Mouse (Mus musculus) liver, adult (tissue): ENCODE results near the gene Adam33.

Experiments
- GATA4 ChIP-seq: IDR thresholded peaks from 2 replicates; pipeline ENCODE4 v1.6.1; 2014; ENCODE audit warnings: mild to moderate bottlenecking, low read length; ENCODE audit not compliant: insufficient replicate concordance

Adam33 gene

DNA sequence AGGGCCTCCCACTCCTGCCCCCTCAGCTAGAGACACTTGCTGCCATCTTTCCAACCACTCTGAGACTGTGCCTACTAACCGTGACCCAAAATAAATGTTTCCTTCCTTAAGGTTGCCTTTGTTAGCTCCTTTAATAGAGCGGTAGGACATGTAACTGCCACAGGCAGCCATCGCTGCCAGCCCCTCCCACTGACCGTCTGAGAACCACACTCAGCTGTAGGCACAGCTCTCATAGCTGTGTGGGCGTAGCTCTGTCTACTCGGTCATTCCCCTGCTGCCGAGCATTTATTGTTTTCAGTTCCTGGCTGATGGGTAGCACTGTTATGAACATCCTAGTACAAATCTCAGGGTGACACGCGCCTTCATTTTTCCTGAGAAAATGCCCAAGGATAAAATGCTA lies 2.7 kb upstream of the Adam33 start:
- no peak for TF ChIP-seq GATA4

DNA sequence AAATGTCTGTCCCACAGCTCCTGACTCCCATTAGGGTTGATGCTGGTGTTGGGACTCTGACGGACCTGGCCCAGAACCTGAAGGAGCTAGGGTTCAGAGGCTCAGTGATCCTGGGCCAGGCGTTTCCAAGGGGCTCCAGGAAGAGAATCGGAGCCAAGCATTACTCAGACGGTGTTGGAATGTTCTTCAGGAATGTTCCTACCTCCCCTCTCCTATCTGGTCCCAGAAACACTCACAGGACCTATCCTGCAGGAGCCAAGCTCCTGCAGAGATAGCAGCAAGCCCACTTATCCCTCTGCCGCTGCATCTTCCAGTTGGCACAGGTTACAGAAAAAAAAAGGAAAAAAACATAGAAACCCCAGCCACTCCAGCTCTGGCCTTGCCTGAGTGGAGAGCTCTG lies 2.0 kb downstream of the Adam33 start:
- no peak for TF ChIP-seq GATA4

- TF ChIP-seq GATA4, result no peak
Measured at GRCm38 (mm10) chr2:131060784-131061183, 2.8 kb downstream of the Adam33 start.

DNA sequence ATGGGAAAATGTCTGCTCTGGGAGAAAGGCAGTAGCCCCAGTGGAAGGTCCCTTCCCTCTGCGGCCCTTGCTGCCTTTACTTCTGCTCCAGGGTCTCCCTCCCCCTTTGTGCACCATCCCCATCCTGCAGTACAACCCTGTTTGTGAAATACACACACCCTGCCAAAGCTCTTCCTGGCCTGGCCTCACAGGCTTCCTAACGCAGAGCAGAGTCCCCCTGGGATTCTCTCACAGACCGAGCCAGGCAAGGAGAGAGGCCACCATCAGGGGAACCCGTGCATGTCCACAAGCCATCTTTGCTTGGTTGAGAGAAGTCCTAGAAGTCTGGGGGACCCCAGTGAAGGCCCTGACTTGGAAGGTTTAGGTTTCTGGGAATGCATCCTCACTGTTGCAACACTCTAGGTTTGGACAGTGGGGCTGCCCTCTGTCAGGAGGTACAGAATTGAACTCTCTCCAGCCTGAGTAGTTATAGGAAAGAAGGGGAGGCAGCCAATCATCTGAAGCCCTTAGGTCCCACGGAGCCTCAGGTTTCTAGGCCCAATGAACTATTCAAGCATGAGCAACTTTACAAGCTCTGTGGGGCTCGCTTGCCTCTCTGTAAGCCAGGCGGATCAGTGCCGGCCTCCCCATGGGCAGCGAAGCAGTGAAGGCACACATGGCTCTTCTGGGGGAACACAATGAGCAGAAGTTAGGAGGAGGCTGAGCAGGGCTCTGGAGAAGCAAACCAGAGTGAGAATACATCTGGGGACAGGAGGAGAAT lies 3.7 kb downstream of the Adam33 start:
- TF ChIP-seq GATA4, result no peak

GRCm38 (mm10) chr2:131059377-131059776 lies 4.2 kb downstream of the Adam33 start:
- no peak for TF ChIP-seq GATA4

DNA sequence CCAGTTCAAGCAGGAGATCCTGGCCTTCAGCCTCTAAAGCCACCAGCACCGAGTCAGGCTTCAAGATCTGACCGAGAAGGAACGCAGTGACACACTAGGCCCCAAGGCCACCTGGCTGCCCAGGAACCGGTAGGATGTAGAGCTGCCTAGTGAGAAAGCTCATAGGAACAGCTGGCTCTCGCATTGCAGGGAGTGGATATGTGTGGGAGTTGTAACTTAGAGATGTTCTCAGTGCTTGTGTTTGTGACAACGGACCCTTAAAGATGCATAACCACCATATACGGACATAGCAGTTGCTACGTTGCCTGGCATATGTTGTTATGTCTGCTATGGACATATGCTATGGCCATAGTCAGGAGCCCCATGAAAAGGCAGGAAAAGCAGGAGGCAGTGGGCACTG lies 4.9 kb downstream of the Adam33 start:
- TF ChIP-seq GATA4, result no peak

DNA sequence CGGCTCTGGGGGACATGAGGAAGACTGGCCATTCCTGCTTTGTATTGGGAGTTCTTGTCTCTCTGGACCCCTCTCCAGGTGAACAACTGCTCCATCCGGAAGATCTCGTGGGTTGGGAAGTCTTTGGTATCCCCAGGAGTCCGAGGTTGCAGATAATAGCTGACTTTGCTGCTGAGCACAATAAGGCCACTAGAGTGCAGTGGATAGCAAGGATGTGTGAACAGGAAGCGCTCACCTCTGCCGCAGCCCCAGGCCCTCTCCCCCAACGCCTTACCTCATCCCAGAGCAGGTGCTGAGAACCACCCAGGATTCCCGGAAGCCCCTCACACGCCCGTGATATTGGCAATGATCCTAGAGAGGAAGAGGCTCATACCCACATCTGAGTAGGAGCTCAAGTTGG lies 7.4 kb downstream of the Adam33 start:
- no peak for TF ChIP-seq GATA4

DNA sequence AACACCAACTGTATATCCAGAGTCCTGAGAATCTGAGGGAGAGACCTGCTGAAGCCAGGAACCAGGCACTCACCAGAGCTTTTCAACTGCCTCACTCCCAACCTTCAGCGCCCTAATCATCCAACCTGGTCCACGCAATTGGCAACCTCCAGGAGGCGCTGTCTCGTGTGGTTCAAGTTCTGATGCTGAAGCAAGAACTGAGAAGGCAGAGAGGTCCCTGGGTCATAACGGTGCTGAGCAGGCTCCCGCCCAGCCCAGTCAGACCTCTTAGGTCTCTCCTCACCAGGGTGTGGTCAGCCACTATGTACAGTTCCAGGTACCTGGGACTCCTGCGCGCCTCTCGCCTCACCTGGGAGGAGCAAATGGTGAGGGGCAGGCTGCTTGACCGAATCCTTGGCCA lies 8.0 kb downstream of the Adam33 start:
- no peak for TF ChIP-seq GATA4

- TF ChIP-seq GATA4, result no peak
Measured at GRCm38 (mm10) chr2:131054646-131055264, 8.9 kb downstream of the Adam33 start.

- TF ChIP-seq GATA4, result no peak
Measured at GRCm38 (mm10) chr2:131053851-131054645, 9.6 kb downstream of the Adam33 start.

DNA sequence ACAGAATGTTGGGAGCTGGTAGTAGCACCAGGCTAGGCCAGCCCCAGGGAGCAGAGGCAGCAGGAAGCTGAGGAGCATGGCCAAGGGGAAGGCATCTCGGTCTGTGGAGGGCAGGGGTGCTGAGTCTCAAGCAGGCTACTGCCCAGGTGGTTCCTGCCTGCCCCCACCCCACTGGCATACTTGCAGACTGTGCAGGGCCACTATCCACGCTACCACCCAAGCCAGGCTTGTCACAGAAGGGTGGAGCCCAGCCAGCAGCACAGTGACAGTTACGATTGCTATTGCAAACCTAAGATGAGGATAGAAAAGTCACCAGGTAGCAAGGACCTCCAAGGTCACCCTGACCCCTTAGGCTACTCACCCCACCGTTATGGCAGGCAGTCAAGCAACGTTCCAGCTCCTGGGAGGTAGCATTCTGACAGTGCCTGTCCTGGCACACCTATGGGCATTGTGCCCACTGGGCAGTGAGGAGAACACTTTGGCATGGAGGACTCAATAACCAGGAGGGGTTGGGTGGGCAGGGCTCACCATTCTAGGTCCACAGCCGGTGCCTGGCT lies 10.7 kb downstream of the Adam33 start:
- TF ChIP-seq GATA4, result no peak

DNA sequence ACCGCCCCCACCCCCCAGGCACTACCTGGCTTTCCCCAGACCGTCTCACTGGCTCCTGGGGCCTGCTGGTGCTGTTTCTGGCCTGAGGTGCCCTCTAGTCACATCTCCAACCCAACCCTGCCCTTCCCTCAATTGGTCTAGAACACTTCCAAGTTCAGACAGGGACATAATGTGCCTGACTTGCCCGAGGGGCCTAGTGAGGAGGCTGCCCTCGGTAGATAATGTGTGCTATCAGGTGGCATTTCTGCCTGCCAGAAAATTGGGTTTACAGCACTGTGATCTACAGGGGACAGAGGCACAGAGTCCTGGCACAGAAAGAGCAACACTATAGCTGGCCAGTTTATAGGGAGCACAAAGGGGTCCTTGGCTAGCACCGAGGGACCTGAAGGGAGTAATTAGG lies 11.6 kb downstream of the Adam33 start:
- no peak for TF ChIP-seq GATA4

DNA sequence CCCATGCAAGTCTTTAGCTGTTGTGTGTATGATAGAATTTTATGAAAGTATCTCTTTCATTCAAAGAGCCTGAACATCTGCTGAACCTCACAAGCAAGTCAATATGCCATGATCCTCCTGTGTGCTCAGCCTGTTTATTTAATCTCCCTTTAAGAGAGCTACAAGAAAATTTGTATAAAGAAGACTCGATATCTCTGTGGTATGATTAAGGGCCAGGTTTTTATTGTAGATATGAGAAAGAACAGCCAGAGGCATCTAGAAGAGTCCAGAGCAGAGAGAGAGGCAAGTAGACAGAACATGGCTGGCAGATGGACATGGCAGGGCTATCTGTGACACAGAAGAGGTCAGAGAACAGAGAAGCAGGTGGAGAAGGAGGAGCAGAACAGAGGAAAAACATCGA lies 17.6 kb downstream of the Adam33 start:
- no peak for TF ChIP-seq GATA4

DNA sequence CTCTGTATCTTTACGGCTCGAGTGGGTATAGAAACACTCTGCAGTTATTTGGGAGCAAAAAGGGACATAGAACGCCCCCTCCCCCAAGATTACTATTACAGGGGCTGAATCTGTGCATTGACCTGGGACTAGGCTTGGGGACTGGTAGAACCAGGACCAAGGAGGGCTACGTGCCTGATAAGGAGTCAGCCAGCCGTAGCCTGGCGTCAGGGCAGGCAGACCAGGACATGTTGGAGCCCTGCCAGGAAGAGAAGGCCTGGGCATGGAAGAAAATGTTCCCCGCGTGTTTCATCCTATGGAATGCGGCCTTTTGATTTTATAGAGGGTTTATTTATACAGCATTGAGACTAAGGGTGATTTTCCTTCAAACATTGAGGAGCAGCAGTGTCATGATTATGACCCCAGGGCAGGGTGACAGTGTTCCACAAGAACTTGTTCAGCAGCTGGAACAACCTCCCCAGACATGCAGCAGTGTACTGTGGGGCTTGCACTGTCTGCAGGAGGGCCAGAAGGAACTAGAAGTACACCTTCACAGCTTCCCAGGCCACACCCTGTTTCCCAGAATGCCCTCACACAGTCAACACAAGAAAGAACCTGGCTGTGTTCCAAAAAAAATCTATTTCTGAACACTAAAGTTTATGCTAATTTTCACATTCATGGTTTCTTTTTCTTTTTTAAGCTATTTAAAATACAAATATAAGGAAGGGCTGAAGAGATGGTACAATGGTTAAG lies 18.5 kb downstream of the Adam33 start:
- no peak for TF ChIP-seq GATA4

GRCm38 (mm10) chr2:131044354-131044852 lies 19.2 kb downstream of the Adam33 start:
- no peak for TF ChIP-seq GATA4
